Mouse (Mus musculus) brain, embryonic 18.5 days (tissue): ENCODE data around the gene Fosb.
A peak's percentile ranks its signal among the peaks of the same experiment; 100 is the strongest.

Experiments used
- DNase-seq: peaks from one replicate; pipeline ENCODE4 v3.0.0-alpha.2; 2012; ENCODE audit warnings: low read depth, low spot score

Gene Fosb

DNA sequence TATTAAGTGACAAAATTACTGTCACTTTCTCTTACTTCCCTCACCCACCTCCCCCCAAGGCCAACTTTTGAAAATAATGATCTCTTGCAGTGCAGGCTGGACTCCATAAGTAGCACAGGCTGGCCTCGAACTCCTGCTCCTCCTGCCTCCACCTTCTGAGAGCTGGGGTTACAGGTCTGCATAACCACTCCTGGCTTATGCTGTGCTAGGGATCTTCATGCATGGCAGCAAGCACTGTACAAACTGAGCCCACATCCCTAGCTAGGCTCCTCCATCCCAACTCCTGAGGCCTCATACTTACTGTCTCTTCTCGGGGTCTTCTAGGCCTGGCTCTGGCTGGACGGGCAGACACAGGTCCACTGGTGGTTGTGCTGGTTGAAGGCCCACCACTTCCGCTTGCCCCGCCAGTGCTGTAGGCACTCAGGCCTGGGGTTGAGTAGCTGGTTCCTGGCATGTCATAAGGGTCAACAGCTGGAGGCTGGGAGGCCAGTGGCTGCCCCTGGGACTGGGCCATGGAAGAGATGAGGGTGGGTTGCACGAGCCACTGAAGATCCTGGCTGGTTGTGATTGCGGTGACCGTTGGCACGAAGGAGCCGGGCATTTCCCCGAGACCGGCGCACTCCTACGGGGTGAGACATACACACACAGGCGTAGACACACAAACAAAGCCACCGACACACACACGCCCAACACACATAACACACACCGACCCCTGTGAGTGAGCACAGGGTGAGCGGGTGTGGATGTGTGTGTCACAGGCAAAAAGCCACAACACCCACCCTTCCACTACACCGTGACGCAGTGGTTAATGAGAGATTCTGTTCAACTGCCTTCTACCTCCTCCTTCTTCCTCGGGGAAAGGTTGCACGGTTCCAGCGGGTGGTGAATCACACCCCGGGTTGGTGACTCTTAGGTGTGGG is 2.8 kb downstream of the Fosb start:
- DNase-seq = no peak

DNA sequence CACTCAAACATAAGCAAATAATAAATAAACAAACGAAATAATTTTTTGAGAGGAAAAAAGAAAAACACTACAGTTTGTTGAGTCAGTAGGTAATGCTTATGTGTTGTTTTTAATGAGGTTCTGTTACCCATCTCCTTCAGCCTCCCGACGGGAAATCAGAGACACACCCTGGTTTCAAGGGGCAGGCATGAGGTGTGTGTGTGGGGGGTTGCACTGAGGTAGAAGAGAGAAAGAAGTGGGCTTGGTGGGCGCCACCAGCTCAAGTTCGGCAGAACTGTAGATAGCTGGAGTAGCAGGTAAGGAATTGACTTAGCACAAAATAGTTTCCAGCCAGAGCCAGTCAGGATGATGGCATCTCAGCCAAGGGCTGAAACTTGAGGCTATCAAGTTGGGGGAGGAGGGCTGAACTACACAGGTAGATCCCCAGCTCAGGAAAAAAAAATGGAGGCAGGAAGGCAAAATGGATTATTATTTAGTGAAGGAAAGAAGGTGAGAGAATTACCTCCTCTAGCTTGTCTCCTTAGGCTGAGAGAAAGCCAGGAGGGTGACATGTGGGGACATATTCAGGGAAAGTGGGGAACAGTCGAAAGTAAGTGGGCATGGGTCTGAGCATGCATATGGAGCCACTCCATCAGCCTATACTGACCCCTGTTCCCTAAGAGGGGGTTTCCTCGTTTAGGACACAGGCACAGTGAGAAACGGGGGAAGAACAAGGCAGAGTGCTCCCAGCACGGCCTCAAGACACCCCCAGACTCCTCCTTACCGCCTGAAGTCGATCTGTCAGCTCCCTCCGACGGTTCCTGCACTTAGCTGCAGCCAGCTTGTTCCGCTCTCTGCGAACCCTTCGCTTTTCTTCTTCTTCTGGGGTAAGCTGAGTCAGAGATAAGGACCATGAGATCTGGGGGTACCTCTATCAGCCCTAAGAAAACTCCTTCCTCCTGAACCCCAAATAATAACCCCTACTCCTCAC is 3.8 kb downstream of the Fosb start:
- DNase-seq = no peak

DNA sequence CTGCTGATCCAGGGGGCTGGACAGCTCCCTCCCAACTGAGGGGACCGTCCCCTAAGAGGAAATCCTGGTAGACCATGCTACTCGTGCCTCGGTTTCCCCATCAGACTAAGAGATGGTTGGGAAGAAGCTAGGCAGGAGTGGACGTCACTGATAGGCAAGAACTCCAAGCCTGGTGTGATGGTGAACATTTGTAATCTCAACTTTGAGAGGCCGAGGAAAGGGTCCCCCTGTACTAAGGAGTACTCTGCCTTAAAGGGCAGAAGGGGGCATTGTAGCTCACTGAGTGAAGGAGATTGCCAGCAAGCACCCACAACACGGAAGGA is 4.5 kb downstream of the Fosb start:
- no peak for DNase-seq

DNA sequence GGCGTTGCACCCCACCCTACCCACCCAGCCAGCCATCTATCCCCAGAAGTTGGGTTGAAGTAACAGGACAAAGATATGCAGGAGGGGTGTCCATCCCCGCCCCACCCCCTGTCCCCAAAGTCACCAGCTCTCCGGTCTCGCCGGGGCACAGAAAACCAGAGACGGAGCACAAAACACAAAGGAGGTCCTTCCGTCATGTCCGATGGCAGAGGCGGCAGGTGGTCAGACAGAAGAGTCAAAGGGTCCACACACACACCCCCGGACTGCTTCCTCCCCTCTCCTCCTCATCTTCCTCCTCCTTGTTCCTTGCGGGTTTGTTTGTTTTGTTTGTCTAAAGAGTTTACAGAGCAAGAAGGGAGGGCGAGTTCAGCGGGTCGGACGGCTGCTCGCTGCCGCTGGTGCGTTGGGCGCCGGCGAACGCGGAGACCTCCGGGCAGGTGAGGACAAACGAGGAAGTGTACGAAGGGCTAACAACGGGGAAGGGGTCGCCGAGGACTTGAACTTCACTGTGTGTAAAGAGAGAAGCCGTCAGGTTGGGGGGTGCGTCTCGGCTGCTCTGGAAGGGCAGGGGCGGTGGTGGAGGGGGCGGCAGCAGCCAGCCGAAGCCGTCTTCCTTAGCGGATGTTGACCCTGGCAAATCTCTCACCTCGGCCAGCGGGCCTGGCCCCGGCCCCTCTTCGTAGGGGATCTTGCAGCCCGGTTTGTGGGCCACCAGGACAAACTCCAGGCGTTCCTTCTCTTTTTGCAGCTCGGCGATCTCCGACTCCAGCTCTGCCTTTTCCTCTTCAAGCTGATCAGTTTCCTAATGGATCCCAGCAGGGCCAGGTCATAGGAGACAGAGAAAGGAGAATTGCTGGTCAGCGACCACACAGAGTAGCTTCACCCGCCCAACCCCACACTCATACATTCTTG is 5.1 kb downstream of the Fosb start:
- DNase-seq = no peak

DNA sequence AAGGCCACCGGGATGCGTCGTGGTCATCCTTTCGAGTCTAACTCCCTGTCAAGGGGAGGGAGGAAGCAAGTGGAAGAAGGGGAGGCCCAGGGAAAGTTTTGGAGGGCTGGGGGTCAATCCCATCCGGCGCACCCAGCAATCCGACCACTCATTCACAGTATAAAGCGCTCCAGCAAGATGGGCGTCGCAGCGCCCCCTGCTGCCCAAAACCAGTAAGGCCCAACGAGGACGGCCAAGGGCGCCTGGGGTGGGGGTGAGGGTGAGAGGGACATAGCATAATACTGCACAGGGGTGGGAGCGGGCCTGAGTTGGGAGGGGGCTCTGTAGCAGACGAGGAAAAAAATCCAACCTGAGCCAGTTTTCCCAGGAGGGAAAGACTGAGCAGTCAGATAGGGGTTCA is 6.1 kb downstream of the Fosb start:
- no peak for DNase-seq

DNA sequence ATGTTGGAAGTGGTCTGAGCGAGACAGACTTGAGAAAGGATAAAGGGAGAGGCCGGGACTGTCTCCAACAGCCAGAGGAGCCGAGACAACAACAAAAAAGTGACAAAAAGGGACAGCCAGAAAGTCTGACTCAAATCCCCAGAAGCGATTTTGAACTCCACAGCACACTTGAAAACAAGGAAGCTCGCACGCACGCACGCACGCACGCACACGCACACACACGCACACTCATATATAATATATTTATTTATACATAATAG is 6.9 kb downstream of the Fosb start:
- no peak for DNase-seq

DNA sequence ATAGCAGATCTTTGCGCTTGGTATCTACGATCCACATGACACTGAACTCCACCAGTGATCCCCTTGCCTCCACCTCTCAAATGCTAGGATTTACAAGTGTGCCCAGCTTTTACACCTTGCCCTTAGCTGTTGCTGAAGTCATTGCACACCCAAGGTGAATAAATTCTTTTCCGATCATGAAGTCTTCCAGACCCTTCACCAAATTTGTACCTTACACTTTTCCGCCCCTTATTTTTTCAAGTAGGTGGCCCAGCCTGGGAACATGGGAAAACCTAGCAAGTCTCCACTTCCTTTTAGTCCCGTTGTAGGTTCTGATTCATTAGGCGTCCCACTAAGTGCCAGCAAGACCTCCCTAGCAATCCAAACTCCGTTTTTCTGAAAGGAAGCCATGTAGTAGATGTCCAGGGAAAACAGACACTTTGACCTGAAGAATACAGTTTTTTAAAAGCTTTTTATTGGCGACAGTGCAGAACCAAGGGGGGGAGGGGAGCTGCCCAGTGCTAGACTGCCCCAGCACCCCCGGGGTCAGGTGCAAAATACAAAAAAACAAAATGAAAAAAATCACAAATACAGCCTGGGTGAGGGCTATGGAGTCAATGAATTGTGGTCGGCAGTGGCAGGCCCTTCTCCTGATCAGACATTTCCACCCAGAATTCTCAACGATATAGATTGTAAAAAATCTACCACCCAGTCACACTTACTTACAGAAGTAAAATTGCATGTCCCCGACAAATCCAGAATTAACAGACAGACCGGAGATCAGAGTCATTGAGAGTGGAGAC is 7.4 kb downstream of the Fosb start:
- DNase-seq = no peak

DNA sequence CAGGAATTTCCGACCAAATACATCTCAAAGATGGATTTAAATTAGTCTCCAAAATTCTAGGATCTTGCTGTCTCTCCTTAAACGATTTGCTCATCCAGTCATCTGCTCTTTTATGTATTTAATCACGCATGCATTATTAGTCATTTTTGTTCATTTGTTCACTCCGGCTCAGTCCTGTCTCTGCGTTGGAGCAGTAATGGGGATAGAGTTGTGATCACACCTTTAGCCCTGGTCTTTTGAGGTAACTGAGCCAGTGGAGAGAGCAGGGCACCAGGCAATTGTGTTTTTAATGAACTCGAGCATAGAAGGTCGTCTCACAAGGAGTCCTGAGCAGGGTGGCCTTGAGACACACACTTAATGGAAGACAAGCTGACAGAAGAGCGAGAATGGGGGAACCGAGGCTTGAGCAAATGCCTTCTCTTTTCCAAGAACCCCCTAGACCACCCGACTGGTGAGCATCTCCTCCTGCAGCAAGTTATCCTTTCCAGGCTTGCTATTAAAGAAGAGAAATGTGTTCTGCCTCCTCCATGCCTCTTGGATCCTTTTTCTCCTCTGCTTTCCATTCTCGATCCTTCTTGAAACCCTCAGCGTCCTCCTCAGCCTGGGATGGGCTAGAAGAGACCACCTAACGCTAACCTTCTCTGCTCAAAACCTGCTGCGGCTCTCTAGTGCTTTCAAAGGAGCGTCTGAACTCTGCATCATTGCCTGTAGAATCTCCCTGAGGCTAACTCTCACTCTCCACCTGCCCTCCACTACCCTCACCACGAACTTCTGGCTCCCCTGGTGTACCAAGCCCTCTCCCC is 8.2 kb downstream of the Fosb start:
- DNase-seq = no peak

DNA sequence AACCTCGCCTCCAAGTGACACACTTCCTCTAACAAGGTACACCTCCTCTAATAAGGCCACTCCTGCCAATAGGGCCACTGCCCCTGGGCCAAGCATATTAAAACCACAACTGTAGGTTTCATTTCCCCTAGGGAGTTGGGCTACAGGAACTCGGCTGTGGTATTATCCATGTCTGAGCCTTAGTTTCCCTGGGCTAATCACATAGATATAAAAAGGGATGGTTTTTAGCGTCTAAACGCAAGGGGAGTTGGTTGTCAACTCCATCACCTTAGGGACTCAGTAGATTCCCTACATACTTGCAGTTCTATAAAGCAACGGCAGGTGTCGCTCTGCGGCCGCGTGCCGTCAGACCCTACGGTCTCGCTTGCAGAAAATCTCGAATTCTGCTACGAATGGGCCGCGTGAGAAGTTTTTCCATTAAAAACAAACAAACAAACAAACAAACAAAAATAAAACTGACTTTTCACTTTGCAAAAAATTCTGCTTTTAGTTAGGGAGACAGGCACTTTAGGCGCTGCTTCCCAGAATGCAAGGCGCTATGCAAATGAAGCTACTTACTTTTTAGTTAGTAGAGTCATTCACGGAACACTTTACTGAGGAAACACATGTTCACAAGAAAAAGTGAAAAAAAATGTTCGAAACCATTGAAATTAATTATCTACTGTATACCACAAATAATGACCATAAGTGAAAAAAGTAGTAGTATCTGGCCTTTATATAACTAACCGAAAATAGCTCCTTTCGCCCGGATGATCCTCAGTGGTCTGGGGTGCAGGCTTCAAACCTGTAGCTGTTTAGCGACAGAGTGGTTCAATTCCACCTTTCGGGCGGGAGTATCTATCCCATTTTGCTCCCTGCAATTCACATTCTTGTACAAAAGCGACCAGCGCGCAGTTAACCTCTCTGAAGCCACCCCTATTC is 9.1 kb downstream of the Fosb start:
- peak; percentile 60 for DNase-seq

DNA sequence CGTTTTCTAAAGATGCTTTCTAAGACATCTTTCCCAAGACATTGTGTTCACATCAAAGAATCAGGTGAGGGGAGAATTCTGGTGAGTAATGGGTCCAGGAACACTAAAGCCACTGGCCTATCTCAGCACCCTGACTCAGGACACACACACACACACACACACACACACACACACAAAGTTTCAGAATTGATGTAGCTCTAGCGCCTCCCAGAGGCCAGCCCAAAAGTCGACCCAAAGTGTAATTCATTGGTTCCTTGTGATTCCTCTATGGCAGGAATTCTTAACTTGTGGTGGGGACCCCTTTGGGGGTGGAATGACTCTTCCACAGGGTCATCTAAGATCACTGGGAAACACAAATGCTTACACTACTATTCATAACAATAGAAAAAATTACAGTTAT is 10.7 kb downstream of the Fosb start:
- DNase-seq = no peak

DNA sequence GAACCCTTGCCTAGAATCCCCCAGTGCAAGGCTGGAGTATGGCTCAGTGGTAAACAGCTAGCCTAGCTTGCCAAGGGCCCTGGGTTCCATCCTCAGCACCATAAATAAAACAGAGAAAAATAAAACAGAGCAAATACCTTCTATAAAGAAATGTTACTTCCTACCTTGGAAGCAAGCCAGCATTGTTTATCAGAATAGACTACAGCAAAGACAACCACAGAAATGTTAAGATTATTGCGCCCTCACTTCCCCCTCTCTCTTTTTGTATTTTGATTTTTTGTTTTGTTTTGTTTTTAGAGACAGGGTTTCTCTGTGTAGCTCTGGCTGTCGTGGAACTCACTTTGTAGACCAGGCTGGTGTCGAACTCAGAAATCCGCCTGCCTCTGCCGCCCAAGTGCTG is 12.1 kb downstream of the Fosb start:
- DNase-seq = no peak

DNA sequence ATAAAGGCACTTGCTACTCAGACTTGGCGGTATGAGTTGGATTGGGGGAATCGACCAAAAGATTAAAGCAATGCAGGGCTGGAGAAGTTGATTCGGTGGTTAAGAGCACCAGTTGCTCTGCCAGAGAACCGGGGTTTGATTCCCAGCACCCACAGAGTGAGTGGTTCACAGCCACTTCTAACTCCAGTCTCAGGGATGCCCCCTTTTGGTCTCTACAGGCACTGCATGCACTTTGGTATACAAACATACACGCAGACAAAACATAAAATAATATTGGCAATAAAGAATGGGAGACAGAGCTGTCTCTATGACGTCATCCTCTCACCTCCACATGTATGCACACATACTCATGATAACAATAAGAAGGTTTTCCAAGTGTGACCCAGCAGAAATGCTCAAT is 12.8 kb downstream of the Fosb start:
- DNase-seq = no peak

DNA sequence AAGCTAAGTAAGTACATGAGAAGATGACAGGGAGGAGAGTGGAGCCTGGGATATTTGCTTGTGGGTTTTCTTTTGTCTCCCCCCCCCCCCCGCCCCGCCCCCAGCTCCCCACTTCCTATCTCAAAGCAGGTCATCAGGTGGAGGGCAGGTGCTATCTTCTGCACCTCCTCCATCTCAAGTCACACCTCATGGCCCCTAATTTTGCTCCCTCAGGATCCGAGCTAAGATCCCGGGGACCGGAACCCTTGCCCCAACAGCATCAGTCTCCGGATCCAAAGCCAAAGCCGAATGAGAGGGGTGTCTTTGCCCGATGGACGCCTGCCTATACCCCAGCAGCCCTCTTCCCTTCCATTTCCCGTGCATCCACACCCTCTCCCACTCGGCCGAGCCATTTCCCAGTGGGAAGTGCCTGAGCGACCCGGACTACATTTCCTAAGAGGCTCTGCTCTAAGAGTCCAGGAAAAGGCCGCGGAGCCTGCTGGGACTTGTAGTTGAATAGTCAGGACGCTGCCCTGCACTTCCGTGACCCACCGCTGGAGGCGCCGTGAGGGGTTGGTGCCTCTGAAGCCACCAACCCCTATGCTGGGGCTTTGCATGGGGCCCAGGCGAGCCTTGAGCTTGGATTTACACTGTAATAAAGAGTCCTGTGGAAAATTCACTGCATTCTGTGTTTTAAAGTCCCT is 14.2 kb downstream of the Fosb start:
- peak; percentile 63 for DNase-seq

DNA sequence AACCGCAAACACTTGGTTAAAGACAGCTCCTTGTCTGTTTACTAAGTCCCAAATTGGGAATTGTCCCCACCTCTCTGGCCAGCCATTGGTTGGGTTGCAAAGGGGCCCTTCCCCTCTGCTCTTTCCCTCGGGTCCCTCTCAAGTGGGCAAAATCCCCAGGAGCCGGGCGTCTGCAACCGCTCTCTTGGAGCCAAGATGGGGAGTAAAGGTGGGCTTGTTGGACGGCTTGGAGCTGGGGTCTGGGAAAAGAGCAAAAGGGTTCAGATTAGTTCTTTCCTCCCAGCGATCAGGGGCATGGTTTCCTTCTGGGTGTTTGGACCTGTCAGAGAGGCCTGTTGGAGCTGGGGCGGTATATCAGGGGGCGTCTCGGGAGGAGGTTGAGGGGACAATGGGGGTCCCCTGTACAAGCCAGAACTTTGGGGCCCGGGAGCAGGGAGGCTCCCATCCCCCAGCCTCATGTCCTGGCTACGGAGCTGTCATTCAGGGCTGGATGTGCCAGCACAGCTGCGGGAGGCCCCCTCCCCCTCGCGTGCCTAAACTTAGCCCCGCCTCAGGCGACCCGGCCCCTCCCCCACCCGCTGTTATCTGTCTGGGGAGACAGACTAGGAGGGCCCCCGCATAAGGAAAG is 18.8 kb downstream of the Fosb start:
- no peak for DNase-seq

DNA sequence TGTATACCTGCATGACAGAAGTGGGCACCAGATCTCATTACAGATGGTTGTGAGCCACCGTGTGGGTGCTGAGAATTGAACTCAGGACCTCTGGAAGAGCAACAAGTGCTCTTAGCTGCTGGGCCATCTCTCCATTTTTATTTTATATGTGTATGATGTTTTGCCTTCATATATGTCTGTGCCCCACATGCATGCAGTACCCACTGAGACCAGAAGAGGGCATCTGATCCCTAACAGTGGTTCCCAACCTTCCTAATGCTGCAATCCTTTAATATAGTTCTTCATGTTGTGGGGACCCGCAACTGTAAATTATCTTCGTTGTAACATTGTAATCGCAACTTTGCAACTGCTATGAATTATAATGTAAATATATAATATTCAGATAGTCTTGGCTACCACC is 25.1 kb downstream of the Fosb start:
- no peak for DNase-seq

DNA sequence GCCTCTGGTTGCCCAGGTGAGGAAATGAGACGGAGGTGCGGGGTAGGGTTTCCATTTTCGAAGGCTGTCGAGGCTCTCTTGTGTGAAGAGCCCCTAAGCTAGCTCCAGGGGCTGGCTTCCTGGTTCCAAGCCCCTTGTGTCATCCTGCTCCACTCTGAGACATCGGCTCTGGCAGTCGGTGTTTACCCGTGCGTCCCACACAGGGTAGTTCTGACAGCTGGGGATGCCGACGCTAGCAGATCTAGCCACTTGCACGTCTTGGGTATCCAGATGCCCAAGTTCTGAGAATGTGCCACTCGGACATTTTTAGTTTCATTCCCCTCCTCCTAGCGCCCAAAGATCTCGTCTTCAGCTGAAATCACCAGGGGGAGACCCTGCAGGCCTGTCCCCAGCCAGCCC is 26.4 kb downstream of the Fosb start:
- no peak for DNase-seq

DNA sequence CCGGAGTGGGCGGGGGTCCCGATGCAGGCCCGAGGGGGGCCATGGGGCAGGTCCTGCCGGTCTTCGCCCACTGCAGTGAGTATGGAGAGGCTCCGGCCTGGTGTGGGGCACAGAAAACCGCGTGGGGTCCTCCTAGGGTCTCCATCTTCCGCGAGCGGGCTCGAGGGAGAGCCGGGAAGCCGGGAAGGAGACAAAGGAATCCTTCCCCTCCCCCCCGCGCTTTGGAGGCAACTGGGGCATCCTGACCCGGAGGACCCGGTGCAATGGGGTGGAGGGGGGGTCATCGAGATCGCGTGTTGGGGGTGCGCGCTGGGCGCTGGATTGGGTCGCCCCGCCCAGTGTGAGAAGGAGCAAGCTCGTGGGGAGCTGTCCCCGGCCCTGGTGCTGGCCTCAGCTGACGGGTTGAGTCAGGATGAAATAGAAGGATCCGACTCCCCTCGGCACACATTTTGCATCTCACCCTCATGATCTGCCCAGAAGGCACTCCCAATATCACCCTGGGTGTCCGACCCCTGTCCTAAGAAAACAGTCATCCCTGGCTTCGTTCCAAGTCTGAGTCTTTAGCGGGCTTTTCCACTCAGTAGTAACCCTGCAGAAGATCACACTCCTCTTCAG is 27.0 kb downstream of the Fosb start:
- no peak for DNase-seq

DNA sequence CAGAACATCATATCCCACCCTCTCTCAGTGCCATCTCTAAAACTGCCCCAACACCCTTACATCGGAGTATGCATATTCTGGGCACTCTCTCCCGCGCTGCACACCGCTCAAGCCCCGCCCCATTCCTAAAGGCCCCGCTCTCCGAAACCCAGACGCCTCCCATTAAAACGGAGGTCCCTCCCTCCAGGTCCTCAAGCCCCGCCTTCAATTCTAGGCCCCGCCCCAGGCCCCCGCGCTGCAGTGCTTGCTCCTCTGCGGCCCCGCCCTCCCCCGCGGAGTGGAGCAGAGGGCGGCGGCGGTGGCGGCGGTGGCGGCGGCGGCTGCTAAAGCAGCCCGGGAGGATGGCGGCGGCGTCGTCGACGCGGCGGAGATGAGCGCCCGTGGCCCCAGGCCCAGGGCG is 27.5 kb downstream of the Fosb start, which contains the start of gene Rtn2:
TSS of gene Rtn2 (plus strand) at position 240 of the 400 bp plus-strand sequence.
- peak; percentile 71 for DNase-seq
